Mouse (Mus musculus) erythroblast, embryonic 14.5 days (primary cell): ENCODE measurements around the gene Ssu72. TPM values are rescaled to one million over a fixed set of nuclear protein-coding genes. Genes with fewer than 3 reads are reported as not detected.

ENCODE experiments used
- H3K27me3 ChIP-seq: 2 replicates; pipeline ENCODE4 v1.6.1; 2012; ENCODE audit warnings: inconsistent platforms; ENCODE audit not compliant: control insufficient read depth
- H3K36me3 ChIP-seq: 2 replicates; pipeline ENCODE4 v1.6.1; 2012; ENCODE audit warnings: mild to moderate bottlenecking, inconsistent platforms; ENCODE audit not compliant: control insufficient read depth
- H3K4me1 ChIP-seq: 2 replicates; pipeline ENCODE4 v1.6.1; 2012; ENCODE audit warnings: inconsistent platforms; ENCODE audit not compliant: control insufficient read depth
- H3K4me3 ChIP-seq: replicated peaks from 2 replicates; pipeline ENCODE3; 2012; ENCODE audit warnings: moderate library complexity, mild to moderate bottlenecking, inconsistent platforms
- H3K9me3 ChIP-seq: 2 replicates; pipeline ENCODE4 v1.6.1; 2012; ENCODE audit warnings: low read length, inconsistent platforms, mixed read lengths; ENCODE audit not compliant: control insufficient read depth
- GATA1 ChIP-seq: IDR thresholded peaks from 2 replicates; pipeline ENCODE4 v1.6.1; 2012; ENCODE audit warnings: low read length, inconsistent platforms, mixed read lengths
- TAL1 ChIP-seq: IDR thresholded peaks from 3 replicates; pipeline ENCODE4 v1.6.1; 2012; ENCODE audit warnings: low read length, inconsistent platforms, mixed read lengths
- polyA plus RNA-seq: library from polyadenylated mRNA; stranded (reverse); fragments of >175 nt; gene quantifications from 2 replicates; pipeline ENCODE4 v1.2.3, GENCODE M21; 2012

The Ssu72 gene
- polyA plus RNA-seq, 1 experiment: 0.83 TPM

DNA sequence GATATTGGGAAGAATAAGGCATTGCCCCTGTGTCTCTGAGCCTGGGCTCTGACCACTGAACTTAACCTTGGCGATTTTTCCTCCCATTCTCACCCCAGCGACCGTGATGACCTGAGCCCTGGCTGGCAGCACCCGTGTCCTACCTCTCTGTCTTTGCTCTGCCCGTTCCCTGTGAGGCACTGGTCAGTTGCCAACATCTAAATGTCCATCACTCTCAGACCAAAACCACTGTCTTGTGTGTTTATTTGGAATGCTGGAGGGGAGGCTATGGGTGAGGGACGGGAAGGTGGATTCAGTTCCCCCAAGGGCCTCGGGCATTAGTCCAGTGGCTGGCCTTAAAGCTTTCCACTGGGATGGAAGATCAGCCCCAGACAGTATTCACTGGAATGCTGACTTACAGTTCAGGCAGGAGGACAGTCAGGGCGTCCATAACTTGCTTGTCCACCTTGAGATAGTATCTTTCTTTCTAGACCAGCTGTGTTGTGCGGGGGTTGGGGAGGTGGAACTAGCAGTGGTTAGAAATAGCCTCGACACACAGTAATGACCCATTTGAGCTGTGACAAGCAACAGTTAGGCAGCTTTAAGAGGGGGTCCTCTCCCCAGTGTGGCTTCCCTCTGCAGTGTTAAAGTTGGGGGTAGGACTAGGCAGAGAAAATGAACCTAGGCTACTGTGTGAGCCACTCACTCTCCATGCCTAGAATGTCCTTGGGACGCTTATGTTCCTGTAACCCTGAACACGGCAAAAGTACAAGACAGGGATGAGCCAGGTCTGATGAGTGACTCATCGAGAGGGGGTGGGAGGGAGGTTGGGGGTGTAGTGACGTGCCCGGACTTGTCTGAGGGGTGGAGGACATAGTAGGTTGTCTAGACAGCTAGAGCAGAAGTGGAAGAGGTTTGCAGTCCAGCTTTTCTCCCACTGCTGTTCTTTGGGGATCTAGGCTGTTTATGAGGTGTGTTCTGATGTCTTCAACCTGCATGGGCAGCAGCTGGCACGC, 8.0 kb upstream of the Ssu72 start:
- Histone ChIP-seq H3K36me3 (no peaks in the 10 kb centered on the region), H3K4me1 (peaks cover 9% of the 10 kb centered on the region), H3K27me3 (peaks cover 50% of the 10 kb centered on the region), H3K9me3 (peaks cover 6% of the 10 kb centered on the region; the same call in 1 of the 2 replicates), H3K4me3 (no peak overlapping the region)
- no peak for TF ChIP-seq GATA1
- no peak for TF ChIP-seq TAL1

DNA sequence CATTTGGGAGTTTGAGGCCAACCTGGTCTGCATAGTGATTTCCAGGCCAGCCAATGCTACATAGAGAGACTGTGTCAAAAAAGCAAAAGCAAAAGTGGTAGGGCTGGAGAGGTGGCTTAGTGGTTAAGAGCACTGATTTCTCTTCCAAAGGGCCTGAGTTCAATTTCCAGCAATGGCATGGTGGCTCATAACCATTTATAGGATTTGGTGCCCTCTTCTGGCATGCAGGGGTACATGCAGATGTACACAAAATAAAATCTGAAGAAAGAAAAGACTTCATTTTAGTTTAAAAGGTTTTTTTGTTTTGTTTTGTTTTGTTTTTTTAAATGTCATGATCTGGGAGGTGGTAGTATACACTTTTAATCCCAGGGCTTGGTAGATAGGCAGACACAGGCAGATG, 4.2 kb upstream of the Ssu72 start:
- no peaks in the 10 kb centered on the region for H3K9me3 ChIP-seq
- H3K4me3 ChIP-seq: no peak overlapping the region
- peaks cover 17% of the 10 kb centered on the region for H3K27me3 ChIP-seq
- no peaks in the 10 kb centered on the region for H3K36me3 ChIP-seq
- TF ChIP-seq GATA1: no peak
- no peak for TF ChIP-seq TAL1
- H3K4me1 ChIP-seq: peaks cover 13% of the 10 kb centered on the region

DNA sequence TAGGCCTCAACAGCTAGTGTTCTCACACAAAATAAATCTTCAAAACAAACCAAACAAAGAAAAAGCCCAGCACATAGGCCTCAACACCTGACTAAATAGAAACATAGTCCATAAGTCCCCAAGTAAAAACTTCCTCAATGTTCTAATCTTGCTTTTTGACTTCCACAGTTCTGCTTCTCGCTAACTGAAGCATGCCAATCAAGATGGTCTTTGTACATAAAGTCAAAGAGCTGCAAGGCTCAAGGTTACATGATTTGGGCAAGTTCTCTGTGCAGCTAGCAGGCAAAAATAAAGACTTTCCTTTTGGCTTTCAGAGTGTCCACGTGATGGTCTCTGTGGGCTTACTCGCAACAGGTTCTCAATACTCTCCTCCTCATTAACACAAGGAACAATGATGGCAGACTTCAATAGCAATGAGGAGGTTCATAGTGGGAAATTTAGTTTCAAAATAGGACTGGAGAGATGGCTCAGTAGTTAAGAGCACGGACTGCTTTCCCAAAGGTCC, 1.1 kb upstream of the Ssu72 start:
- Histone ChIP-seq H3K36me3 (peaks cover 12% of the 10 kb centered on the region), H3K4me3 (no peak overlapping the region), H3K9me3 (no peaks in the 10 kb centered on the region), H3K4me1 (peaks cover 36% of the 10 kb centered on the region), H3K27me3 (no peaks in the 10 kb centered on the region)
- TF ChIP-seq TAL1 (no peak), GATA1 (no peak)

DNA sequence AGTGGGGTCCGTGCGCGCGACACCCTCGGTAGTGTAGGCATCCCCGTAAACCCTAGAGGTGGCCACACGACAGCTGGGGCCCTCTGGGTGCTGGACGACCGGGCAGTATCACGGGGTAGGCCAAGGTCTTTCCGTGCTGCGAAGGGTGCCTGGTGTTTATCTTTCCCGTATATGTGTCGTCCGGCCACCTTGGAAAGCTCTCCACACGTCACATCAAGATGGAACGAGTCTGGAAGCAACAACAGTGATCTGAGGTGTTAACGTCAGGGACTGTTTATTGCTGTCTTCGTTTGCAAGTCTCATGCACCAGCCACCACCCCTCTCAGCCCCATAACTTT, 961 bp downstream of the Ssu72 start:
- Histone ChIP-seq H3K4me1 (peaks cover 52% of the 10 kb centered on the region), H3K9me3 (no peaks in the 10 kb centered on the region), H3K27me3 (no peaks in the 10 kb centered on the region), H3K4me3 (peak overlapping the region; percentile 79), H3K36me3 (peaks cover 27% of the 10 kb centered on the region)
- TF ChIP-seq TAL1: no peak
- no peak for TF ChIP-seq GATA1

DNA sequence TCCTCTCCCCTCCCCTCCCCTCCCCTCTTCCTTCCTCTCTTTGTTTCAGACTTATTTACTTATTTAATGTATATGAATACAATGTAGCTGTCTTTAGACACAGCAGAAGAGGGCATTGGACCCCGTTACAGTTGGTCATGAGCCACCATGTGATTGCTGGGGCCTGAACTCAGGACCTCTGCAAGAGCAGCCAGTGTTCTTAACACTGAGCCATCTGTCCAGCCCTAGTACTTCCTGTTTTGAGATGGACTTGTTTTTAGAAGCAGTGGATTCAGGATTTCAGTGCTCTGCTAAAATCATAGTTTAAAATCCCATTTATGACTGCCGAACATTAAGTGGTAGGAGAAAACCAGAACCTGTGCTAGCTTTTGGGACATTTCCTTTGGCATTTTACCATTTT, 4.0 kb downstream of the Ssu72 start:
- H3K4me1 ChIP-seq: peaks cover 55% of the 10 kb centered on the region
- TF ChIP-seq TAL1: no peak
- TF ChIP-seq GATA1: no peak
- no peaks in the 10 kb centered on the region for H3K27me3 ChIP-seq
- peaks cover 36% of the 10 kb centered on the region for H3K36me3 ChIP-seq
- no peak overlapping the region for H3K4me3 ChIP-seq
- no peaks in the 10 kb centered on the region for H3K9me3 ChIP-seq

DNA sequence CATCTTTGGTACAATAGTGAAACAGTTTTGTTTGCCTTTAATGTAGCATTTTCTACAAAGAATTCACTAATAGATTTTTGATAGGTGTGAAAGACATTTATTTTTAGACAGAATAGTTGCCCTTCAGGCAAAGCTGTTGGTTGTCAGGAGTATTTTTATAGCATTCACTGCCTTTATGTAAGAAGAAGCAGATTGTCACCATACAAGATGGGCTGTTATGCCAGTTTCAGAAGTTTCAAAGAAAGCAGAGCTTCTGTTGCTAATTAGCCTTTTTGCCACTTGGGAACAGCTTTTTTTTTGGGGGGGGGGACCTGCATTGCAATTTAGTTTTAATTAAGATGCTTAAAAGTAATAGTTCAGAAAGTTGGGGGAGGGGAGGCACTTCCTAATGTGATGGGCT, 4.4 kb downstream of the Ssu72 start:
- Histone ChIP-seq H3K4me3 (no peak overlapping the region), H3K9me3 (no peaks in the 10 kb centered on the region), H3K36me3 (peaks cover 38% of the 10 kb centered on the region), H3K4me1 (peaks cover 51% of the 10 kb centered on the region), H3K27me3 (no peaks in the 10 kb centered on the region)
- TF ChIP-seq GATA1: no peak
- no peak for TF ChIP-seq TAL1

DNA sequence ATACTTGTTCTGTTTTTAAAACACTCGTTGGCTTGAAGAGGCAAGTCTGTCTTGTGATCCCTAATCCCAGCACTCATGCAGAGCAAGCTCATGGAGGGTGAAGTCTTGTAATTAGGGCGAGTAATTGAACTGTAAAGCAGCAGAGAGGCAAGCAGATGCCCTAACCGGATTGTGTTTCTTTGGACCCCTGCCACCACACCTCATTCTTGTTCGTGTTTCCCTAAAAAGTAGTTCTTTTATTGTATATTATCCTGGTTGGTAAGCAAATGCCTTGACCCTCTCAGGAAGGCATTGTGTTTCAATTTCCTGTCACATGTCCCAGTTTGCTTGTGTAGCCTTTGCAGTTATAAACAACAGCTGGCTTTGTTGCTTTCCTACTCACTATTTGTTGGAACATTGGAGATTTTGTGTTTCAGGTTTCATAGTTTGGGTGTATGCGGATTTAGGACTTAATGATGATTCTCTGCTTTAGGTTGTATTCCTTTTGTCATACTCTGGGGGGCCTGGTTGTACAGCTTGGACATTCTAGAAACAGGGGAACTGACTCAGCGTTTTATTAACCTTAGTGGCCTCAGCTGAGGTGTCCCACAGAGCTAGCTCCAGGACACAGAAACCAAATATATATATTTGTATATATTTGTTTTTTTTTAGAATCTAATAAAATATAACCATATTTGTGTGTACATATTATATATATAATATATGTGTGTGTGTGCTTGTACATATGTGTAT, 6.1 kb downstream of the Ssu72 start:
- no peaks in the 10 kb centered on the region for H3K27me3 ChIP-seq
- no peak for TF ChIP-seq GATA1
- TF ChIP-seq TAL1: no peak
- peaks cover 45% of the 10 kb centered on the region for H3K4me1 ChIP-seq
- H3K36me3 ChIP-seq: peaks cover 54% of the 10 kb centered on the region
- H3K4me3 ChIP-seq: no peak overlapping the region
- no peaks in the 10 kb centered on the region for H3K9me3 ChIP-seq

DNA sequence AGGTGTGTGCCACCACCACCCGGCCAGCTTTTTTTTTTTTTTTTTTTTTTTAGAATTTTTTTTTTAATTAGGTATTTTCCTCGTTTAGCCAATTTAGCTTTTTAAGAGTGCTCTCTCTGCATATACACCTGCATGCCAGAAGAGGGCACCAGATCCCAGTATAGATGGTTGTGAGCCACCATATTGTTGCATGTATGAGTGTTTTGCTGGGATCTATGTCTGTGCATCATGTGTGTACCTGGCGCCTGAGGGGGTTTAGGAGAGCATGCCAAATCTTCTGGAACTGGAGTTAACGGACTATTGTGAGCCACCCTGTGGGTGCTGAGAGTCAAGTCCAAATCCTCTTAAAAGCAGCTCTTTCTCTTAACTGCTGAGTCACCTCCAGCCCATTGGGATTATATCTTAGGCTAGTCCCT, 17.1 kb downstream of the Ssu72 start:
- TF ChIP-seq TAL1 (no peak), GATA1 (no peak)
- no peaks in the 10 kb centered on the region for H3K27me3 ChIP-seq
- peaks cover 4% of the 10 kb centered on the region; the same call in 1 of the 2 replicates for H3K4me1 ChIP-seq
- no peak overlapping the region for H3K4me3 ChIP-seq
- peaks cover 71% of the 10 kb centered on the region for H3K36me3 ChIP-seq
- H3K9me3 ChIP-seq: no peaks in the 10 kb centered on the region

DNA sequence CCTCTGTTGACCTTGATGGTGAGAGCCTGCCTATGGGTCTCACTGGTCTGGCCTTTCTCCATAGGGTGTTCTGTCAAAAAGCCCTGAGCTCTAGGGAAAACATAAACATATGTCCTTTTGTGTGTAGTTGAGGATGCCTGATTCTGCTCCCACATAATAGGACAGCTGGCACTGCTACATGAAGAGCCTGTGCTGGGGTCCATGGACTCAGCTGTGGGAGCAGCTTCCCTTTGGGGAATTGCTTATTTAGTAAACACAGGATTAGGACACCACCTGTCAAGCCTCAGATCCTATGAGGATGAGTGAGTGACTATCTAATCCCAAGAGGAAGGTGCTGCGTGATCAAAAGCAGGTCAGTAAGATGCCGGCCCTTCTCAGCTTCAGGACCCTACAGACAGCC, 23.4 kb downstream of the Ssu72 start:
- Histone ChIP-seq H3K4me1 (no peaks in the 10 kb centered on the region), H3K4me3 (no peak overlapping the region), H3K36me3 (peaks cover 86% of the 10 kb centered on the region), H3K27me3 (no peaks in the 10 kb centered on the region), H3K9me3 (no peaks in the 10 kb centered on the region)
- TF ChIP-seq TAL1 (no peak), GATA1 (no peak)
